Mouse (Mus musculus): ENCODE data around the gene Rps12.

GRCm38 (mm10) chr10:23784121-23784520 lies 3.0 kb downstream of the Rps12 start:
- no peak for TF ChIP-seq MAX (IDR thresholded peaks at IDR 0.05; ENCODE audit: low read depth)
- no peak for TF ChIP-seq POLR2A (IDR thresholded peaks at IDR 0.05; ENCODE audit: insufficient read length, low read depth)
- no peak for TF ChIP-seq REST (IDR thresholded peaks at IDR 0.05; ENCODE audit: insufficient read depth, insufficient read length)
- TF ChIP-seq MYOG (IDR thresholded peaks at IDR 0.05; ENCODE audit: control insufficient read depth in 1 of 3, insufficient read depth in 1 of 3, insufficient read length in 2 of 3, low read depth in 2 of 3), result no peak
- no peak for TF ChIP-seq TCF12 (IDR thresholded peaks at IDR 0.05; ENCODE audit: insufficient read depth, poor library complexity, severe bottlenecking)
- no peak for TF ChIP-seq USF1 (IDR thresholded peaks at IDR 0.05; ENCODE audit: low read depth)
- TF ChIP-seq MYOD1 (IDR thresholded peaks at IDR 0.05; ENCODE audit: control insufficient read depth in 1 of 3, insufficient read length in 2 of 3, low read depth in 2 of 3), result no peak

All from myocyte (in vitro differentiated cells).